Mouse (Mus musculus): ENCODE measurements around the gene Rpl38.

DNA sequence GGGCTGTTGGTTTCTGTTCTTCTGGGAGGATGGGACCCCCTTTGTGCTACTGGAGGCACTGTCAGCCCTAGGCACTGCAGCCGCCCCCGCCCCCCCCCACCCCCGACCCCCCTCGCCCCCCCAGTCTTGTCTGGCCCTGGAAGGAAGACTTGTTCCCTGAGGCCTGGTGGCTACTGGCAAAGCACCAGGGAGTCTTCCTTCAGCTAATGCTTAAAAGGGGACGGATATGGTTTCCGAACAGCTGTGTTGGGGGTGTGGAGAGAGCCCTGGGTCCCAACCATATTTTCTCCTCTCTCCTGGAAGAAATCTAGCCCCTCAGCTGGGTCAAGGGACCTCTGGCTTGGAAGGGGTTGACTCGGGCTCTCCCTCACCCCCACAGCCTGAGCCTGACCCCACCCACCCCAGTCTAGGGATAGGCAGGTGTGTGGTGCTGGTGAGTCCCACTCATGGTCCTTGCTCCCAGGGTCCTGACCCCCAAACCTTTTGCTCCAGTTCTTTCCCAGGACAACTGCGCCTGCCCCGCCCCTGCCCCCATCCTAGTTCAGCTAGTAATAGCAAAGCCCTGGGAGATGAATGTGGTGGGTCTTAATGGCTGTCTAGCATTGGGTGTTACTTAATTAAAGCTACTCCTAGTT is 8.7 kb downstream of the Rpl38 start:
- TF ChIP-seq POLR2A (IDR thresholded peaks at IDR 0.05; ENCODE audit: low read depth, low read length) (no peak), CTCF (IDR thresholded peaks at IDR 0.05; ENCODE audit: extremely low read depth, insufficient read length, insufficient replicate concordance, low read depth, low read length) (no peak)

Measured in small intestine, adult 2 months (tissue).